Comparison of ENCODE assay signal across 10 mouse cellular contexts in the genomic region with DNA sequence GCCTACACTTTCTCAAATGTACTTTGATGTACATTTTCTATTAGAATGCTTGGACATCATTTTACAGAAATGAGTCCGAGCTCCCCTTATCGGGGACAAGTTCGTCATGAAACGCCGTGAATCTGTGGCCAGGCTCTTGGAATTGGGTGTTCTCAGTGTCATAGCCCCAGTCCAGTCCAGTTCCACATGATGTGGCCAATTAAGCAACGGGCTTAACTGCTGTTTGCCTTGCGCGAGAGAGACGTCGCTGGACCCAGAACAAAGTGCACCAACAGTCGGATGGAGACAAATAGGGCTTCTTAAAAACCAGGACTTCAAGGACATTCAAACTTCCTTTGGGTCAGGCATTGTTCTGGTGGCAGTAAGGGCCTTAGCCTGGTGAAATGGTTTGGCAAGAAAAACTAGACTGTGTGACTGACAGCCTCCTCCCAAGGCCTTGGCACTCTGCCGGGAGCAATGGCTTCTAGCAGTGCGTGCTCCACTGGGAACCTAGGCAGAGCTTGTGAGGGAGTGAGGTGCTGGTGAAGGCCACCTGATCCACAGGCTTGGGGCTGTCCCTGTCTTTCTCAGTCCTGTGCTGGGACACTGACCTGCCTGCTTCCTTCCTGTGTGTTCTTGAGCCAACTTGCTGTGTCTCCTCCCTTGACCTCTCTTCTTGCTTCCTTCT. TPM values are rescaled to one million over a fixed set of nuclear protein-coding genes. Genes with fewer than 3 reads are reported as not detected.
DNase-seq lines count a peak whose midpoint lies in the region; TF ChIP-seq lines count a peak whose summit lies in the region.
"Had no signal": no experiment of that assay in that cellular context is flagged by ENCODE, and none has a peak within 500 bp of the region (broad histone marks: within the 10 kb centered on the region; RNA-seq: fewer than 3 reads in every experiment).

No protein-coding gene starts in this region.

- TF ChIP-seq CTCF in lung, adult 2 months (IDR thresholded peaks at IDR 0.05; ENCODE audit: insufficient read depth, low read length), result no peak

- no peaks in the 10 kb centered on the region for H3K9me3 ChIP-seq in embryonic facial prominence, embryonic 10.5 days
- H3K9me3 ChIP-seq: heart, embryonic 13.5 days; liver, embryonic 15.5 days had no signal

- H3K4me3 ChIP-seq in lung, adult 2 months (replicated peaks; ENCODE audit: extremely low read depth, low read depth, low read length), result no peak overlapping the region
- no peak overlapping the region for H3K4me3 ChIP-seq in embryonic facial prominence, embryonic 10.5 days
- H3K4me3 ChIP-seq: heart, embryonic 13.5 days; liver, embryonic 15.5 days had no signal

- H3K36me3 ChIP-seq in embryonic facial prominence, embryonic 10.5 days (replicated peaks), result peaks cover 19% of the 10 kb centered on the region
- H3K36me3 ChIP-seq: heart, embryonic 13.5 days; liver, embryonic 15.5 days had no signal

- peaks cover 30% of the 10 kb centered on the region for H3K4me1 ChIP-seq in lung, adult 2 months (ENCODE audit: control insufficient read depth, insufficient read depth, low read length)
- peaks cover 54% of the 10 kb centered on the region for H3K4me1 ChIP-seq in embryonic facial prominence, embryonic 10.5 days

- no peak for TF ChIP-seq POLR2A in lung, adult 2 months (IDR thresholded peaks at IDR 0.05; ENCODE audit: borderline replicate concordance, extremely low read depth, low read depth, low read length)

- peak; percentile 62 to 75 for DNase-seq in lung, adult 18-20 months
- no peak for DNase-seq in lung, adult 2 months
- no peak for DNase-seq in embryonic facial prominence, embryonic 10.5 days (ENCODE audit: low spot score)
- DNase-seq in kidney, postnatal 14 days, result peak; percentile 85
- peak; percentile 80 for DNase-seq in ovary, postnatal 36 days (ENCODE audit: low spot score)
- DNase-seq in left cerebral cortex, adult 18-20 months (ENCODE audit: low spot score in 2 of 2), result no peak
- DNase-seq in layer of hippocampus, adult 8-10 months (ENCODE audit: low spot score in 2 of 2), result no peak

- H3K27ac ChIP-seq in embryonic facial prominence, embryonic 10.5 days (replicated peaks), result 0 out of 2 replicates have a peak overlapping the region, but pooled peaks have one; percentile 15
- H3K27ac ChIP-seq: heart, embryonic 13.5 days had no signal

- WGBS in lung, adult 2 months, result 59% methylated on average over 13 of the region's 13 CpGs
- WGBS in embryonic facial prominence, embryonic 10.5 days, result 92% methylated on average over 13 of the region's 13 CpGs

- H3K27me3 ChIP-seq in embryonic facial prominence, embryonic 10.5 days (replicated peaks; ENCODE audit: low read depth, poor library complexity, severe bottlenecking), result no peaks in the 10 kb centered on the region
- H3K27me3 ChIP-seq: heart, embryonic 13.5 days; liver, embryonic 15.5 days; Patski had no signal

RNA-seq across cellular contexts. Expression of gene Myo10, which starts 11.5 kb away (rescaled TPM):
- polyA plus RNA-seq in lung, adult 2 months (2012; rRNA removed), result 81.3 and 82.7 TPM in 2 replicates
- 44.2 and 47.2 TPM in 2 replicates for polyA plus RNA-seq in embryonic facial prominence, embryonic 10.5 days (2016; fragmentation: Nextera tagmentation; extraction: Ambion mirVana)
- 10 to 100 TPM; 38.6 to 41.0 TPM for total RNA-seq in left cerebral cortex, adult 18-20 months (2021)
- total RNA-seq in layer of hippocampus, adult 8-10 months (2022), result 10 to 100 TPM; 45.9 to 60.5 (median 53.5) TPM

Comparison
In these comparisons a context has a peak if more than half of its experiments do, and no peak if none do; other contexts are left out.
1. DNase-seq: peak in lung, adult 18-20 months (2 of 2), kidney, postnatal 14 days (single experiment) and ovary, postnatal 36 days (single experiment); none in lung, adult 2 months (single experiment), embryonic facial prominence, embryonic 10.5 days (single experiment), left cerebral cortex, adult 18-20 months (0 of 2) and layer of hippocampus, adult 8-10 months (0 of 2).